8 mouse cellular contexts compared by ENCODE assay signal in genomic region chr6:87042337-87043130, GRCm38 (mm10). TPM values are rescaled to one million over a fixed set of nuclear protein-coding genes. Genes with fewer than 3 reads are reported as not detected.
DNase-seq lines count a peak whose midpoint lies in the region; ATAC-seq lines count a peak whose summit lies in the region.

TSS of gene Gfpt1 (plus strand) at chr6:87042846.

- peak within 1 kb of the TSS; percentile 90 for H3K4me3 ChIP-seq in brown adipose tissue, adult 24 weeks (ENCODE audit: insufficient read depth, low read depth, low read length)
- H3K4me3 ChIP-seq in heart, embryonic 14.5 days (ENCODE audit: control insufficient read depth in 1 of 2, insufficient read depth in 1 of 2, low read depth in 1 of 2, low read length in 2 of 2) = peak within 1 kb of the TSS; percentile 77 to 94
- H3K4me3 ChIP-seq in liver, embryonic 13.5 days (replicated peaks) = peak within 1 kb of the TSS; percentile 86
- H3K4me3 ChIP-seq in stomach, embryonic 16.5 days (replicated peaks; ENCODE audit: low read length) = peak within 1 kb of the TSS; percentile 99

- no peaks in the 10 kb centered on the region for H3K27me3 ChIP-seq in heart, embryonic 14.5 days (ENCODE audit: control insufficient read depth, insufficient read depth, low read length)
- no peaks in the 10 kb centered on the region for H3K27me3 ChIP-seq in liver, embryonic 13.5 days
- H3K27me3 ChIP-seq in stomach, embryonic 16.5 days (ENCODE audit: control insufficient read depth, insufficient read depth, low read length) = no peaks in the 10 kb centered on the region

- WGBS in heart, embryonic 14.5 days = under 1% methylated on average over 63 of the region's 68 CpGs
- WGBS in liver, embryonic 13.5 days (ENCODE audit: insufficient replicate concordance) = under 1% methylated on average over 68 of the region's 68 CpGs
- WGBS in stomach, embryonic 16.5 days = under 1% methylated on average over 66 of the region's 68 CpGs

- peak; percentile 97 for ATAC-seq in heart, embryonic 14.5 days (ENCODE audit: insufficient number of reproducible peaks, insufficient read depth, low FRiP score, low read depth)
- peak; percentile 96 for ATAC-seq in liver, embryonic 13.5 days (ENCODE audit: low read depth)
- peak; percentile 97 for ATAC-seq in stomach, embryonic 16.5 days (ENCODE audit: insufficient read depth, low FRiP score)

- no peaks in the 10 kb centered on the region for H3K9me3 ChIP-seq in heart, embryonic 14.5 days (ENCODE audit: control insufficient read depth, low read length)
- no peaks in the 10 kb centered on the region for H3K9me3 ChIP-seq in liver, embryonic 13.5 days (replicated peaks)
- H3K9me3 ChIP-seq in stomach, embryonic 16.5 days (replicated peaks; ENCODE audit: control insufficient read depth, low read length) = no peaks in the 10 kb centered on the region

- peak within 1 kb of the TSS; percentile 81 for H3K4me2 ChIP-seq in heart, embryonic 14.5 days (ENCODE audit: low read length)
- peak within 1 kb of the TSS; percentile 98 for H3K4me2 ChIP-seq in liver, embryonic 13.5 days
- peak within 1 kb of the TSS; percentile 80 for H3K4me2 ChIP-seq in stomach, embryonic 16.5 days (ENCODE audit: low read depth, low read length)

- peak; percentile 97 for DNase-seq in CD4-positive, CD25-positive, alpha-beta regulatory T cell, adult 2 months (ENCODE audit: low read depth, low spot score)
- peak; percentile 87 for DNase-seq in fibroblast of lung, adult 2 months (ENCODE audit: low read depth)
- peak; percentile 98 for DNase-seq in kidney, postnatal 14 days
- peak; percentile 90 for DNase-seq in liver, embryonic 13.5 days
- DNase-seq in neural tube, embryonic 10.5 days (ENCODE audit: extremely low spot score, low spot score) = peak; percentile 93

- H3K9ac ChIP-seq in heart, embryonic 14.5 days (ENCODE audit: low read length) = peak within 1 kb of the TSS; percentile 96
- H3K9ac ChIP-seq in liver, embryonic 13.5 days = peak within 1 kb of the TSS; percentile 97
- H3K9ac ChIP-seq in stomach, embryonic 16.5 days (ENCODE audit: low read length) = peak within 1 kb of the TSS; percentile 97

- peaks cover 5% of the 10 kb centered on the region; the same call in 1 of the 2 replicates for H3K4me1 ChIP-seq in brown adipose tissue, adult 24 weeks (ENCODE audit: control insufficient read depth, insufficient read depth, insufficient read length, low read length)
- peaks cover 2 to 15% of the 10 kb centered on the region in 2 experiments; a peak in 2 of 4 replicates for H3K4me1 ChIP-seq in heart, embryonic 14.5 days (ENCODE audit: control insufficient read depth in 2 of 2, insufficient read depth in 2 of 2, low read length in 2 of 2)
- peaks cover 30% of the 10 kb centered on the region for H3K4me1 ChIP-seq in liver, embryonic 13.5 days (replicated peaks)
- peaks cover 14% of the 10 kb centered on the region for H3K4me1 ChIP-seq in stomach, embryonic 16.5 days (ENCODE audit: control insufficient read depth, insufficient read depth, low read length)

- peak within 1 kb of the TSS; percentile 82 for H3K27ac ChIP-seq in brown adipose tissue, adult 24 weeks (replicated peaks; ENCODE audit: low read depth, low read length)
- H3K27ac ChIP-seq in heart, embryonic 14.5 days (replicated peaks in 1 of 2; ENCODE audit: control insufficient read depth in 1 of 2, insufficient read depth in 1 of 2, low read depth in 2 of 2, low read length in 2 of 2) = peak within 1 kb of the TSS; percentile 98 to 100
- H3K27ac ChIP-seq in liver, embryonic 13.5 days = peak within 1 kb of the TSS; percentile 96
- H3K27ac ChIP-seq in stomach, embryonic 16.5 days (ENCODE audit: low read length) = peak within 1 kb of the TSS; percentile 99

- H3K36me3 ChIP-seq in heart, embryonic 14.5 days (ENCODE audit: control insufficient read depth, insufficient read depth, low read length) = 0 out of 2 replicates have a peak, but pooled peaks cover 3% of the 10 kb centered on the region
- no peaks in the 10 kb centered on the region for H3K36me3 ChIP-seq in liver, embryonic 13.5 days
- no peaks in the 10 kb centered on the region for H3K36me3 ChIP-seq in stomach, embryonic 16.5 days (ENCODE audit: control insufficient read depth, insufficient read depth, low read length)

RNA-seq across cellular contexts. Expression of gene Gfpt1, which starts in this region (rescaled TPM):
- 17.7 and 32.4 TPM in 2 replicates for polyA plus RNA-seq in brown adipose tissue, adult 24 weeks (2012; ENCODE audit: insufficient read depth, insufficient read length, missing spikeins)
- polyA plus RNA-seq in heart, embryonic 14.5 days (2014; fragmentation: Nextera tagmentation; extraction: Ambion mirVana) = 12.3 and 13.4 TPM in 2 replicates
- polyA plus RNA-seq in liver, embryonic 13.5 days (2015; fragmentation: Nextera tagmentation; extraction: Ambion mirVana) = 7.7 and 8.9 TPM in 2 replicates
- polyA plus RNA-seq in stomach, embryonic 16.5 days (2015; fragmentation: Nextera tagmentation; extraction: Ambion mirVana) = 31.0 and 35.8 TPM in 2 replicates

Comparison
In these comparisons a context has a peak if more than half of its experiments do, and no peak if none do; other contexts are left out.
1. Peak in every context shown above with its lines: DNase-seq, ATAC-seq, H3K4me3 ChIP-seq and H3K27ac ChIP-seq.